Mouse (Mus musculus) bone marrow macrophage, adult 2 months (primary cell): ENCODE data around the gene Vegfa.

Source experiments
- CTCF ChIP-seq: IDR thresholded peaks from 2 replicates; pipeline ENCODE4 v1.5.1; 2012; ENCODE audit warnings: low read depth, mild to moderate bottlenecking, low read length, moderate library complexity
- POLR2A ChIP-seq: IDR thresholded peaks from 2 replicates; pipeline ENCODE4 v1.6.1; 2012; ENCODE audit warnings: mild to moderate bottlenecking, low read depth, low read length, borderline replicate concordance

GRCm38 (mm10) chr17:46076260-46076551 is 44.0 kb upstream of the Vegfa start:
- TF ChIP-seq POLR2A (no peak), CTCF (no peak)
